Mouse (Mus musculus) bone marrow, adult 2 months (tissue): ENCODE measurements around the gene Dlg1.

ENCODE experiments used
- CTCF ChIP-seq: fragments of 200-500 bp; IDR thresholded peaks from 2 replicates; pipeline ENCODE4 v1.5.1; 2011; ENCODE audit warnings: low read length, control low read depth; ENCODE audit not compliant: control insufficient read depth, insufficient read depth
- POLR2A ChIP-seq: fragments of 200-500 bp; IDR thresholded peaks from 2 replicates; pipeline ENCODE4 v1.6.1; 2011; ENCODE audit warnings: low read depth, mild to moderate bottlenecking, control low read depth, low read length, borderline replicate concordance; ENCODE audit not compliant: control insufficient read depth

- TF ChIP-seq POLR2A (no peak), CTCF (no peak)
These were observed 3.8 kb upstream of the Dlg1 start for GRCm38 (mm10) chr16:31659453-31659852.
